Mouse (Mus musculus) lung, postnatal 10 days (tissue): ENCODE results near the gene Lgals4.

Experiments used
- DNase-seq: peaks from one replicate; pipeline ENCODE4 v3.0.0; 2021

Lgals4 gene

DNA sequence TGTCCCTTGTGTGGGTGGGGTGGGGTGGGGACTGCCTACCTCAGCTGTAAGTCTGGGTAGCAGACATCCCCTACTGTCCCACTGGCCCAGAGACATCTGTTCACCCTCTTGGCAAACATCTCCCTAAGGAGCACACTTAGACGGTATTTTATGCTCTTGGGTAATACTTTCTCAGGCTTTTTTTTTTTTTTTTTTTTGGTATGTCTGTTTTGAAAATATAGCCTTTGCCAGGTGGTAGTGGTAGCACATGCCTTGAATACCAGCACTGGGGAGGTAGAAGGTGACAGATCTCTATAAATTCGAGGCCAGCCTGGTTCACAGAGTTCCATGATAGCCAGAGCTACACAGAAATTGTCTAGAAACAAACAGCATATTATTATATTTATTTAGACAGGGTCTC is 9.7 kb upstream of the Lgals4 start:
- no peak for DNase-seq

DNA sequence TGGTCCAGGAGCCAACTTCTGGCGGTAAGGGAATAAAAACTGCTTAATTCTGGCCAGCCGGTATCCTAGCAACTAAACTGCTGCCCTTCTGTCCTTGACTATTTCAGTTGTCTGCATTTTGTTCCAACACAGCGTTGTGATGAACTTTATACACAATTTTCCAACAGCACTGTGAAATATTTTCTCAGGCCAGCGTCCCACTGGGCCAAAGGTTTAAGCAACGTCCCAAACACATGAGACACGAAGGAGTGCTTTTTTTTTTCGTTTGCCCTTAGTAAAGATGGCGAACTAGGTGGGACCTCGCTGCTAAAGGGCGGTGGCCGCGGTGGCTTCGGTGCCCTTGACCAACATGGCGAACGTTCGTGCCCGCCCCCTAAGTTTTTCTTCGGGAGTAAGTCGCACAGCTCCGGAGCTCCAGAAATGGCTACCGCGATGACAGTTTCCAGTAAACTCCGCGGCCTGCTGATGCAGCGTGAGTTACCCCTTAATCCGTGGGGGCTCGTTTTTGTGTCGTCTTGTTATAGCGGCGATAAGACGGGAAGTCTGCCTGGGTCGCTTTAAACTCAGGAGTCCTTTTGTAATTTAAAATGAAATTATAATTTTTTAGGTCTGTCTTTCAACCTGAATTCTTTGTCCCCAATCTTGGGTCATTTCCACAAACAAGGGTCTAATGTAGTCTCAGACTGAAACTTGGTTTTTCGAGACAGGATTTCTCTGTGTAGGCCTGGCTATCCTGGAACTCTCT is 8.5 kb upstream of the Lgals4 start, which contains the start of gene Ech1:
Gene Ech1, plus strand, starts transcription at position 277 of the 745 bp plus-strand sequence.
- peak; percentile 96 for DNase-seq

DNA sequence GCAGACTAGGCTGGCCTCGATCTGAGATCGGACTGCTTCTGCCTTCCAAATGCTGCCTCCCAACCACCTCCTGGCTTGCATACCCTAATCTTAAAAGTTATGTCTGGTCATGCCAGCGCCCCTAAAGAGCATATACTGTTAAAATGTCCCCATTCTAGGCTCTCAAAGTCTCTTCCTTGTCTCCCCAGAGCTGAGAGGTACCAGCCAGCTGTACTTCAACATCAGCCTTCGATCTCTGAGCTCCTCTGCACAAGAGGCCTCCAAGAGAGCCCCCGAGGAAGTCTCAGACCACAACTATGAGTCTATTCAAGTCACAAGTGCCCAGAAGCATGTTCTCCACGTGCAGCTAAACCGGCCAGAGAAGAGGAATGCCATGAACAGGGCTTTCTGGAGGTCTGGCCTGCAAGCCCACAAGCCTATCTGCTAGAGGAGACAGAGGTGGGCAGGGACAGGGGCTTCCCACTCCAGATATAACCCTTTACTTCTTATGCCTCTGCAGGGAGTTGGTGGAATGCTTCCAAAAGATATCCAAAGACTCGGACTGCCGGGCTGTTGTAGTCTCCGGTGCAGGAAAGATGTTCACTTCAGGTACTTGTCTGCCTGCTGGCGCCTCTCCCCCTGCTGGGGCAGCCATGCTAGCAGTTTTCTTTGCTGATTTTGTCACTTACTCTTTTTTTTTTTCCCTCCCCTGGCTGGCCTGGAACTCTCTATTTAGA is 7.8 kb upstream of the Lgals4 start:
- peak; percentile 48 for DNase-seq

DNA sequence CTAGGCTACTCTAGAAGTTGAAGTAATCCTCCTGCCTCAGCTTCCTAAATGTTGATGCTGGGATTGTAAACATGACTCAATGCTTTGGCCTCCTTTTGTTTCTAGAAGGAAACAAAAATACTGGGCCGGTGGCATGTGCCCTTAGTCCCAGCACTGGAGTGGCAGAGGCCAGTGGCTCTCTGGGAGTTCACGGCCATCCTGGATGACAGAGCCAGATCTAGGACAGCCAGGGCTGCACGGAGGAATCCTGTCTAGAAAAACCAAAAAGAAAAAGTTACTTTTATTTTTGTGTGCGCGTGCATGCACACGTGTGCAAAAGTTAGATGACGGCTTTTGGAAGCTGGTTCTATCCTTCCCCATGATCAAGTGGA is 7.3 kb upstream of the Lgals4 start:
- no peak for DNase-seq

DNA sequence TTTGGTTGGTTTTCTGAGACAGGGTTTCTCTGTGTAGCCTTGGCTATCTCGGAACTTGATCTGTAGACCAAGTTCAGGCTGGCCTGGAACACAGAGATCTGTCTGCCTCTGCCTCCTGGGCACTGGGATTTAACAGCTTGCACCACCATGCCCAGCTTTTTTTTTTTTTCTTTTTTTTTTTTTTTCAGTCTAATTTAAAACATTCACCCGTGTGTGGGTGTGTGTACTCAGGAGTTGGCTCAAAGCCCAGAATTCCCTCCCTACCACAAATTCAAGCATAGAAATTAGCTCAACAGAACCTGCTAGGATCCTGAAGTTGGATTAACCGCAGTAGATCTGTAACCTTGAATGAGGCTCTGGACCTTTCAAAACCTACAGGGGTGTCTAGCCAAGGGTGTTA is 6.3 kb upstream of the Lgals4 start:
- peak; percentile 61 for DNase-seq

DNA sequence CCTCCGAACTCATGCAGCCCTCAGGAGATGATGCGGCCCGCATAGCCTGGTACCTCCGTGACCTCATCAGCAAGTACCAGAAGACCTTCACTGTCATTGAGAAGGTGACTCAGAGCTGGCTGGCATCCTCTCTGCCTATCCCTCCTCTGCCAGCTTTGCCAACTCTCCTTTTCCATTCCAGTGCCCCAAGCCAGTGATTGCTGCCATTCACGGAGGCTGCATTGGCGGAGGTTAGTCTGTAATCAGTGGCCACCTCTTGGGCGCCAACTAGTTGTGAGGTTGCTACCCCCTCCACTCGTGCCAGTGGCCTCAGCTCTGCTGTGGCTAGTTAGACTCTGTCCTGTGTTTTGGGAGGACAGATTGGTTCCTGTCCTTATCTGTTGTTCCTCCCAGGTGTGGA is 3.8 kb upstream of the Lgals4 start:
- DNase-seq = no peak

DNA sequence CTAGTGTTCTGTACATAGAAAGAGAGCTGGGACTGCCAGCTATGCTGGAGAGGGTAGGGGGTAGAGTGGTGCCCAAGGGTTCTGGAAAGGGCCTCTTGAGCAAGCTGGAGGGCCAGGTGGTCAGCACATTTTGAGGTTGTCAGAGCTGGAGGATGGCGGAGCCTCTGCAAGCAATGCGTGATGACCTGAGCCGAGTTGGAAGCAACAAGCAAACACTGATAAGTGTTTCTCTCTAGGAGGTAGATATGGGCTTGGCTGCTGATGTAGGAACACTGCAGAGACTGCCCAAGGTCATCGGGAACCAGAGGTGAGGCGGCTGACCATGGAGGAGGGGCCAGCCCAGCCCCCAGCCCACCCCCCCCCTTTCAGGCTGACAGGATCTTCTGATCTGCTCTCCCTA is 2.7 kb upstream of the Lgals4 start:
- no peak for DNase-seq

DNA sequence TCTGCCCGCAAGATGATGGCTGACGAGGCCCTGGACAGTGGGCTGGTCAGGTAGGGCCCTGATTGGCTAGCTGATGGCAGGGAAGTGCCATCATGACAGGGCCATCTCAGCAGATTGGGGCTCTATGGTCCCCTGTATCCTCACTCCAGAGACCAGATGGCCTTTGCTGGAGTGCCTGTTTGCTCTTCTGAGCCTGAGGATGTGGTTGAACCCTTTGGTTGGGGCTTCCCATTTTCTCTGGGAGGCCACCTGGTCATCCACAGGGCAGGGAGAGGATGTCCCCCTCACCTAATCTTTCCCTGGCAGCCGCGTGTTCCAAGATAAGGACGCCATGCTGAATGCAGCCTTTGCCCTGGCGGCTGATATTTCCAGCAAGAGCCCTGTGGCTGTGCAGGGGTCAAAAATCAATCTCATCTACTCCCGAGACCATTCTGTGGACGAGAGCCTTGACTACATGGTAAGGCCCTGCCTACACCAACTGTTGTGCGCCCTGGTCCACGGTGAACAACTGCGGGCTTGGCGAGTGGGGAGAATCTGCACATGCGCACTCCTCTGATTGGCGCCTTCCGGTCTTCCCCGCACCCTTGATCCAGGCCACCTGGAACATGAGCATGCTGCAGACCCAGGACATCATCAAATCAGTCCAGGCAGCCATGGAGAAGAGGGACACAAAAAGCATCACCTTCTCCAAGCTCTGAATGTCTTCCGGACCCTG is 2.1 kb upstream of the Lgals4 start:
- no peak for DNase-seq

DNA sequence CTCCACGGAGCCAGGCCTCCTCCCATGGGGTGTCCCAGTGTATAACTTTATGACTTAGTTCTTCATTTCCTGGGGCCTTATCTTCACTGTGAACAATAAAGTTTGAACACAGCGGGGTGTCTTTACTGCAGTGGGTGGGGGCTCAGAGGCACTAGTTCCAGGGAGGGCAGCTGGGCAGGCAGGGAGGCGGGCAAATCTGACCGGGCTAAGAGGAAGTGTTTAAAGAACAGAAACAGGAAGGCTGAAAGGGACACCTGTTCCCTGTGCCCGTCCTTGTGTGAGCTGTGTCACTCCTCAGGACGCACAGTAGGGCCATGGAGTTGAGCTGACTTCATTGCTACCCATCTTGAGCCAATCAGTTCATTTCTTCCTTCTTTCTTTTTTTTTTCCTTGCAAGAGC is 1.5 kb upstream of the Lgals4 start:
- DNase-seq = no peak

DNA sequence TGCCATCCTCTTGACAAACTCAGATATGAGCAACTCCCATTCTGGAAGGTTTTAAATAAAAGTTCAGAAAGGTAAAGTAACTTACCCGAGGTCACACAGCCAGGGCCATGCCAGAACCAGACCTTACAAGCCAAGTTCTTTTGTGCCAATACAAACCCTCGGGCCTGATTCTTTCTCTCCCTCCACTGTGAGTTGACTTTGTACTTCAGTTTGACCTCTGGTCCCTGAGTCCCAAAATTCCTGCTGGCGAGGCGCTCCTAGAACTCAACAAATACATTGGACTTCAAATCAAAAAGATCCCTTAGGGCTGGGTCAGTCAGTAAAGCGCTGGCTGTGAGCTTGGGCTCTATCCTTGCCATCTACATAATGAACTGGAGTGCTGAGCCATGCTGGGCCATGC is 3.3 kb downstream of the Lgals4 start:
- DNase-seq = no peak

DNA sequence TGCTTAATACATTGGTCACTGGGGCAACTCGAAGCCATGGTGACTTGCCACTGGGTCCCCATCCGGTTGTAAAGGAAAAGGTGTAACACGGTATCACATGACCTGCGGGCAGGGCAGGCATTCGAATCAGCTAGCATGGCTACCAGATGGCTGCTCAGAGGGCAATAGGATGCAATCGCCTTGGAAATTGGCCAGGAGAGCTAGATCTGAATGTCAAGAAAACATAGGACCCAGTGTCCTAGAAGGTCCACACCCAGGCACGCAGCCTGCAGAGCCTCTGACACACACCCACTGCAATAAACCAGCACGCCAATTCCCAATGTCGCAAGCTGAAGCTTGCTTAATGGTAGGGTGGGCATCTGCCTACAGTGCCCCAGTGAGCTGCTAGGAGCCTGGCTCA is 4.7 kb downstream of the Lgals4 start:
- DNase-seq = no peak

DNA sequence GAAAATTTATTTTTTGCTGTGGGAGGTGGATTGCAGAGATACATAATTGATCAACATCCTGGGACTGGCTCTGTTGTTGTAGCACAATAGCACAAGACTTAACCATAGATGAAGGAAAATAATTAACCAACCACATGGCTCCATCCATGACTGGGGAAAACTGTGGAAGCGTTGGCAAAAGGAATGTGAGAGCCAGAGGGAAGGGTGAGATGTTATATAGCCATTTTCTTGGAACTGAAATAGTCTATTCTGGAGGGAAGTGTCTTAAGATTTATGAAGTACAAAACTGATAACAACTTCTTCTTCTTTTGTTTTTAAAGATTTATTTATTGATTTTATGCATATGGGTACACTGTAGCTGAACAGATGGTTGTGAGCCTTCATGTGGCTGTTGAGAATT is 13.6 kb downstream of the Lgals4 start:
- no peak for DNase-seq

DNA sequence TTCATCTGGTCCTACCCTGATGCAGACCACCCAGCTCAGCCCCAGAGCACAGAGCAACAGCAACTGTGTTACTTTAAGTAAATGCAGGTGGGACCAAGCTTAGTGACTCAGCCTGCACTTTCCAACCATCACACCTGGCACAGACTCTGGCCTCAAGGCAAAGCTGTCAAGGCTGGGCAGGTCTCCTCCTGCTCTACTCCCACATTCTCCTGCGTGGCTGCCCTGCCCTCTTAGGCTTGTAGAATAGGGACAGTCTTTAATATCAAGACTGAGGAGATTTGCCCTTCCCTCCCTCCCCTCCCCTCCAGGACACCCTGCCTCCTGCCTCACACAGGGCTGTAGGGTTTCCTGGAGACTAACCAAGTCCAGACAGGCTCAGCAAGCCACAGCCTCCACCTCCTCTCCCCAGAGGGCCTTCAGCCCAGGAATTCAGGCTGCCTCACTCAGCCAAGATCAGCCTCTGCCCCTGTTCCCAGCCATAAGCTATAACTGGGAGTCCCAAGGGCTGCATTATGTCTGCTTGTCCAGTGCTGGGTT is 16.1 kb downstream of the Lgals4 start:
- DNase-seq = no peak

DNA sequence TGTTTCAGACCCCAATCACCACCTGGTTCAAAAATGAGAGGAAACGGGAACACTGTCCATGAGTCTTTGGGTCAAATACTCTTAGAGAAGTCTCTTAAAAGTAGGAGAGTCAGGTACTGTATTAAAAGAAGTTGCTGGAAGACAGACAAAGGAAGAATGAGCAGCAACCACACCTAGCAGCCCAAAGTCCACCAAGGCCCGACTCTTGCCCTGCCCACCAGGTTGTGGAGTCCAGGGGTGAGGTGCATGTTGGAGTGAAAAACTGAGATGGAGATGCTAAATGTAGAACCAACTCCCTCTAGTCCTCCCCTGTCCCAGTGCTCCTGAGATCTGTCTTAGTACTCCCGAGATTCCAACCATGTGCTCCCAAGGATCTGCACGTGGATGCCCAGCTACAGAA is 17.0 kb downstream of the Lgals4 start:
- no peak for DNase-seq

DNA sequence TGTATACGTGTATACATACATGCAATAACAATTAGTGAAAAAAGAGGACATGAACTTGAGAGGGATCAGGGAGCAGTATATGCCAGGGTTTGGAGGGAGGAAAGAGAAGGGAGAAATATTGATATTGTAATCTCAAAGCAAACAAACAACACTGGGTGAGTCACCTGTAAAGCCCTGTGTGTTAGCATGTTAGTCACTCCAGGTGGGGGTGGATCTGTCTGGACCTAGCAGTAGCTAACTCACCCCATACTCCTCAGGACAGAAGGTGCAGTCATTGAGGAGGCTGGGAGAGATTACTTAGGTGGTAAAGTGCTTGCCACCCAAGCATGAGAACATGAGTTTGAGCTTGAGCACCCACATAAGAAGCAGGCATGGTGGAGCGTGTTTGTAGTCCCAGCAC is 26.3 kb downstream of the Lgals4 start:
- no peak for DNase-seq

DNA sequence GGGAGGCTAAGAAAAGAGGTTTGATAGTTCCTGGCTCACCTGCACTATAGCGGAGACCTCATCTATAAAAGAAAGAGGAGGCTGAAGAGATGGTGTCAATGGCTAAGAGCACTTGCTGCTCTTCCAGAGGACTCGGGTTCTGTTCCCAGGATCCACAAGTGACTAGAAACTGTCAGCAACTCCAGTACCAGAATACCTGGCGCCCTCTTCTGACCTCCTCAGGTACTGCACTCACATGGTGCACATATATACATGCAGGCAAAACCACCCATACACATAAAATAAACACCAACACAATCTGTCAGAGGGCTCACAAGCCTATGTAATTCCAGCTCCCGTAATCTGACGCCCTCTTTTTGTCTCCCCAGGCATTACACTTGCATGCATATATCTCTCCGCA is 27.2 kb downstream of the Lgals4 start:
- no peak for DNase-seq

DNA sequence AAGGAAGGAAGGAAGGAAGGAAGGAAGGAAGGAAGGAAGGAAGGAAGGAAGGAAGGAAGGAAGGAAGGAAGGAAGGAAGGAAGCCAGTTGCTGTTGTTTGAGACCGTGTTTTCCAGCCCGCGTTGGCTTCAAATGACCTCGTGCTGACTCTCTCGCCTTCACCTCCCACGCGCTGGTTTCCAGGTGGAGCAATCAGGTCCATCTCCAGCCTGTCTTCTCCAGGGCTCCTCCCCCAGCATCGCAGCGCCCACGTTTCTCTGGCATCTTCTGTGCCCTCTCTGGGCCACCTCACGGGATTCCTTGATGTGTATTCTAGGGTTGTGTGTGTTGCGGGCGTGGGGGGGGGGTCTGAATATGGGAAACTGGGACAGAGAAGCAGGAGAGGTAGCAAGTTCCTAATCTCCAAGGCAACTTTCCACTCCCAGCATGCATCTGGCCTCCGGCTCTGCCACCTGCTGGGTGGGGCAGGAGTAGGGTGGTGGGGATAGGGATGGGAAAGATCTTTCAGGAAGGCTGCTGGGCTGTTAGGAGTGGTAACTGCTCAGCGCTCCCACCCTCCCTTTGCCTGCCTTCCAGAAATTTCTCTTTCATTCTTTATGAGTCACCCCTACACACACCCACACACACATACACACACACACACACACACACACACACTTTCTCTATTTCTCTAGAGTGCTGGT is 29.3 kb downstream of the Lgals4 start:
- DNase-seq = no peak

DNA sequence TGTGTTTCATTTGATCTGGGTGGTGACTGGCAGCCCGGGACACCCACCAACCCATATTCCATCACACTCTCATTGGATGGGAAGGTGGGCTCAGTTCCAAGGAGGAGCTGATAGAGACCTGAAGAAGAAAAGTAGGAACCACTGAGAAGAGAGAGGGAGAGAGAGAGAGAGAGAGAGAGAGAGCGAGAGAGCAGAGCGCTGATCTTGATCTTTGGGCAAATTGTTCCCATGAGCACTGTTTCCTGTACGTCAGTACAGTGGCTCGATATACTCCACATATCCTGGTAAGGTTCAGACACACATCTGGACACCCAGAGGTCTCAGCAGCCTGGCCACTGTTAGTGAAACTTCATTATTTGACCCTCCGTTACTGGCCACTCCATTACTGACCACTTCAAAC is 29.9 kb downstream of the Lgals4 start, which contains the start of gene Lgals7:
Gene Lgals7, plus strand, starts transcription at position 314 of the 400 bp plus-strand sequence.
- no peak for DNase-seq

DNA sequence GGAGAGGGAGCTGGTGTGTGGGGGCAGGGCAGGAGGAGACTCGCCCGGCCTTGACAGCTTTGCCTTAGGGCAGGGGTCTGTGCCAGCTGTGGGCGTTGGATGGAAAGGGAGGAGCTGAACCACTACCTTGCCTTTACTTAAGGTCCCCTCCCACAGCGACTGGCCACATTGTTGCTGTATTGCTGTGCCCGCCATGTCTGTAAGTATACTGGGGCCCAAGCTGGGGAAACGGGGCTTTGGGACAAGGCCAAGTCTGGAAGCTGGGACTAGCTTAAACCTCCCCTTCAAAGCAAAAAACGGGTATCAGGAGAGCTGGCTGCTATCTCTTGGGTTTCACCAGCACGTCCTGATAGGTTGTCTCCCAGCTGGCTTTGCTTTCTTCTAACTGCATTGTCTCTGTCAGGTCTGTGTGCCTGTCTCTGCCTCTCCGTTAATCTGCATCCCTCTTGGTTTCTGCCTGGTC is 30.7 kb downstream of the Lgals4 start:
- DNase-seq = no peak

DNA sequence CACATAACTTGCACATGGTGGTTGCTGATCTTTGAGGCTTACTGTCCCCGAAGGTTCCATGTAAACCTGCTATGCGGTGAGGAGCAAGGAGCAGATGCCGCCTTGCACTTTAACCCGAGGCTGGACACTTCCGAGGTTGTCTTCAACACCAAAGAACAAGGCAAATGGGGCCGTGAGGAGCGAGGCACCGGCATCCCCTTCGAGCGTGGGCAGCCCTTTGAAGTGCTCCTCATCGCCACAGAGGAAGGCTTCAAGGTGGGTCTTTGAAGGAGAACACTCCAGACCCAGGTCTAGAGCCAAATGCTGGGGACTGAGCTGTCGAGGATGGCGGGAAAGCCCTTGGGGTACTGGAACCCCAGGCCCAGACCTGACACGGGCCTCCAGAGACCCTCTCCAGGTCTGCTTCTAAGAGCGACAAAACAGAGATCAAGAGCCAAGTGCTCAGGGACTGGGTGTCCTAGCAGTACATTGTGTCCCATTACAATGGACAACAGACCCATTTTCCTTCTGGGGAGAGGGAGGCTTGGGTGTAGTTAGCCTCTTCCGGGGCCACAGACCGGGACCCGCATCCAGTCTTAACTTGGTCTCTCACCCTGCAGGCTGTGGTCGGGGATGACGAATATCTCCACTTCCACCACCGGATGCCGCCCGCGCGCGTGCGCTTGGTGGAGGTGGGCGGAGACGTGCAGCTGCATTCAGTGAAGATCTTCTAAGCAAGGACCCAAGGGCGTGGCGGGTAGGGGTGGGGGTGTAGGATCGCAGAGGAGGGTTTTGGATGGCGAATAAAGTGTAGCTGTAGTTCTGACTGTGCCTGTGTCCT is 32.0 kb downstream of the Lgals4 start:
- peak; percentile 95 for DNase-seq

DNA sequence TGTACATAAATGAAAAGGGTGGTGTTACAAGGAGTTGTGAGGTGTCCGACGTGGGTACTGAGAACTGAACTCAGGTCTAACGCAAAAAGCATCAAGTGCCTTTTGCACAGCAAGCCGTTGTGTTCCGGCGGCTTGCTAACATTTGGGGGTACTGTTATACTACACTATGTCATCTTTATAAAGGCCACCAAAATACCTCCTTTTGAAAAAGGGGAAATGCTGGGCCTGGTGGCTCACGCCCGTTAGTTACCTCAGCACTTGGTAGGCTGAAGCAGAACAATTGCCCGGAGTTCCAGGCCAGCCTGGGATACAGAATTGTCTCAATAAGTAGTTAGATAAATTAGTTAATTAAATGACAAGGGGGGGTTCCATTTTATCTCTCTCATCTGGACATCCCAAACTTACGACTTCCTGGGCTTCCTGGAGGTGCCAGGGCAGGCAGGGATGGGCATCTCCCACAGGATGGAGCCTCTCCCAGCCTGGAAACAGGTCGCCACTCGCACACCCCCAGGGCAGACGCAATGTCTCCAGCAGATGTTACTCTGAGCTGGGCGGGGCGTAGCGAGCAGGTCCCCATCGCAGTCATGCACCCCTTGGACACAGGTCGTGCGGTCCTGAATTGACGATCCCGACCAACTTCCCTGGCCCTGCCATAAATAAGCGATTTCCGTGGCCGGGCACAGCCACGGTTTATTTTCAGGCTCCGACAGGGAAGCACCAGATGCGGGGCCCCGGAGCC is 33.3 kb downstream of the Lgals4 start:
- DNase-seq = no peak
